Mouse (Mus musculus) left cerebral cortex, adult 11 months (tissue): ENCODE data around the gene Evx1.
"Not testable (repeated sequence)": the region's sequence is repeated elsewhere in the genome, so short reads cannot be mapped to it uniquely, and the experiment has no call there.

Experiments
- DNase-seq: peaks from one replicate; pipeline ENCODE4 v3.0.0; 2022; ENCODE audit warnings: low spot score

Evx1 gene

DNA sequence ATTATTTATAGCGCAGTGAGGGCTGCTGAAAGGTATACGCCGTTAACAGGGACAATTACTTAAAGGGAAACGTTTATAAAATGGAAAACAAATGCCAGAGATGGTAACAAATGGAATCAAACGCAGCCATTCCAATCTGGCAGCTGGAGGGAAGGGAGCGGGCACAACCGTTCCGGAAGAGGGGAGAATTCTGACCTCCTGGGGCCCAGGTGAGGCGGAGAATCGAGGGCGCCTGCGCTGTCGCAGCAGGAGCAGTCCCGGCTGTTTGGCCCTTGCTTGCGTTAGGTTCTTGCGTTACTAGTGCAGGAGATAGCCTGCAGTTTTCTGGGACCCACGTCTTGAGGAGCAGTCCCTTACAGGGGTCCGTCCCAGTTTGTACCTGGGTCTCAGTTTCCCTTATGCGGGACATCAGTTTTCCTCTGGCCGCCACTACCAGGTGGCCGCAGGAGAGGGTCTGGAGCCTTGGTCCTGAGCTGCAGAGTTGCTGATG is 8.6 kb downstream of the Evx1 start:
- no peak for DNase-seq

- no peak for DNase-seq
Measured at GRCm38 (mm10) chr6:52322721-52323215, 9.5 kb downstream of the Evx1 start.

DNA sequence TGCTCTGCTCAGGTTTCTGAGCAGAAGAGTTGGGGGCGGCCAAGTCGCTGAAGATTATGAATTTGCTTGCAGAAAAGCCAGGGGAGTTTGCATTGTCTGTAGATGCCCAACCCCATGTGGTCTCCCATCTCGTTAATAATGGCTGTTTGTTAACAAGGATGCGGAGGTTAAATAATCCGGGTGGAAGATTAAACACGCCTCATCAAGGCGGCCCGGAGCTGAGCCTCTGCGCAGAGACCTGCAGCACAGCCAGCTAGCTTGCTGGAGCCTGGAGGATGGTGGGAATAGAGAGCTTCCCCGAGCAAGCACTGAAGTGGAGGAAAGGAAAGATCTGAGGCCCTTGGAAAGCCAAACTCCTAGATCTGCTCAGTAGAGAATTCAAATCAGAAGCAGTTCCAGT is 10.0 kb downstream of the Evx1 start:
- no peak for DNase-seq

DNA sequence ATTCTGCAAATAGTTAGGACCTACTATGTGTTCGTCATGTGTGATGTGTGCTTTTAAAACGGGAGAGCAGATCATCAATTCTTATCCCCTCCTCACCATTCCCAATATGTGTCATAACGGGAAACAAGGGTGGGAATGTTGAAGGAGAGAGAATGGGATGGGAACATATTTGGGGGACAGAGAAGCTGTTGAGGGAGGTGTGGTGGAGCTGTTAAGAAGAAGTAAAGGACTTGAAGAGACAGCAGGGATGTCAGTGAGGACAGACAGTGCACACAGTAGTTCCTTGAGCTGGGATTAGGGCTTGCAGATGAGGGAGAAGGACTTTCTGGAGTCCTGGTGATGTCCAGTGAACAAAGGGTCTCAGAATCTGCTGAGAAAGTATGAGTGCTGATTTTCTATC is 10.8 kb downstream of the Evx1 start:
- no peak for DNase-seq

GRCm38 (mm10) chr6:52346816-52347215 is 33.5 kb downstream of the Evx1 start:
- not testable (repeated sequence) for DNase-seq

DNA sequence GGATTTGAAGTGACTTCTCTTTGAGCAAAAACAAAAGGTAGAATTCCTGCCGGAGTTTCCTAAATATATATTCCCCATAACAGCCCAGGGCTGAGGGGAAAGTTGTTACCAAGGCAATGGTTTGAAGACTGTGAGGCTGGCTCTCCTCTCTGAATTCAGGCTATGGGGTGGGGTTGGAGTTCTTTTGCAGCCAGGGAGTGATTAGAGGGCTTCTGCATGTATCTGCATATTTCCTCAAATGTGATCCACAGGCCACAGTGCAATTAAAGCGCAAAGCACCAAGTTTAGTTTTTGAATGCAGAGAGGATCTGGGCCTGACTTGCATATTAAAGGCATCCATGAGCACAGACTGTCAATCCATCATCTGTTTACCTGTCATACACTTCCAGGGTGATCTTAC is 52.7 kb downstream of the Evx1 start:
- no peak for DNase-seq

GRCm38 (mm10) chr6:52366533-52366932 is 53.2 kb downstream of the Evx1 start:
- DNase-seq = no peak

- no peak for DNase-seq
Measured at GRCm38 (mm10) chr6:52367067-52367466, 53.8 kb downstream of the Evx1 start.
